Mouse (Mus musculus) liver, embryonic 16.5 days (tissue): ENCODE results near the gene Olfr12. TPM values are rescaled to one million over a fixed set of nuclear protein-coding genes. Genes with fewer than 3 reads are reported as not detected.

ENCODE experiments used
- ATAC-seq: fragments of 200-750 bp; cut with Nextera tagmentation; 2 replicates; pipeline ENCODE4 v1.8.0; 2017; ENCODE audit warnings: low read depth, mild to moderate bottlenecking, moderate number of reproducible peaks, moderate library complexity
- H3K27ac ChIP-seq: fragments of 300-500 bp; sonication (generic); 2 replicates; pipeline ENCODE4 v1.5.1; 2014; ENCODE audit warnings: mild to moderate bottlenecking, low read length
- H3K27me3 ChIP-seq: fragments of 300-500 bp; sonication (generic); 2 replicates; pipeline ENCODE4 v1.6.1; 2014; ENCODE audit warnings: low read depth, low read length, mixed read lengths; ENCODE audit not compliant: control insufficient read depth, insufficient read depth
- H3K36me3 ChIP-seq: fragments of 300-500 bp; sonication (generic); 2 replicates; pipeline ENCODE4 v1.6.1; 2014; ENCODE audit warnings: mild to moderate bottlenecking; ENCODE audit not compliant: control insufficient read depth, insufficient read depth
- H3K4me1 ChIP-seq: fragments of 300-500 bp; sonication (generic); 2 replicates; pipeline ENCODE4 v1.6.1; 2014; ENCODE audit warnings: low read depth, low read length, mixed read lengths; ENCODE audit not compliant: control insufficient read depth
- H3K4me2 ChIP-seq: fragments of 300-500 bp; sonication (generic); 2 replicates; pipeline ENCODE4 v1.6.1; 2014; ENCODE audit warnings: low read depth, low read length, mixed read lengths
- H3K4me3 ChIP-seq: fragments of 300-500 bp; sonication (generic); 2 replicates; pipeline ENCODE4 v1.5.1; 2014; ENCODE audit warnings: low read depth, mild to moderate bottlenecking, low read length
- H3K9ac ChIP-seq: fragments of 300-500 bp; sonication (generic); 2 replicates; pipeline ENCODE4 v1.6.1; 2014; ENCODE audit warnings: low read depth, low read length
- H3K9me3 ChIP-seq: fragments of 300-500 bp; sonication (generic); replicated peaks from 2 replicates; pipeline ENCODE4 v1.6.1; 2016; ENCODE audit warnings: low read length; ENCODE audit not compliant: control insufficient read depth
- whole genome bisulfite sequencing: fragments of 180-500 bp; shearing (Covaris S2); extraction: QIAGEN DNeasy Blood & Tissue Kit; methylation state at CpG from one replicate; pipeline ENCODE4 v1.1.7; 2014; ENCODE audit not compliant: insufficient replicate concordance; 5-methylcytosine and 5-hydroxymethylcytosine counted together
- polyA plus RNA-seq: library from polyadenylated mRNA; unstranded; fragments of >200 nt; fragmentation: Nextera tagmentation; extraction: Ambion mirVana; gene quantifications from 2 replicates; pipeline ENCODE4 v1.2.1, GENCODE M21; 2015

The Olfr12 gene
- polyA plus RNA-seq, 1 experiment from 2014 or later = not detected

GRCm38 (mm10) chr1:92657025-92657820 lies 39.6 kb downstream of the Olfr12 start:
- no peak overlapping the region for H3K4me2 ChIP-seq
- no peak overlapping the region for H3K9ac ChIP-seq
- H3K9me3 ChIP-seq = no peaks in the 10 kb centered on the region
- no peaks in the 10 kb centered on the region; the same call in 1 of the 2 replicates for H3K4me1 ChIP-seq
- H3K36me3 ChIP-seq = no peaks in the 10 kb centered on the region
- H3K27ac ChIP-seq = no peak overlapping the region
- WGBS = 71% methylated on average over 11 of the region's 11 CpGs
- ATAC-seq = no peak
- H3K4me3 ChIP-seq = no peak overlapping the region
- H3K27me3 ChIP-seq = no peaks in the 10 kb centered on the region

- Histone ChIP-seq H3K27me3 (no peaks in the 10 kb centered on the region), H3K9ac (no peak overlapping the region), H3K4me3 (no peak overlapping the region), H3K36me3 (no peaks in the 10 kb centered on the region), H3K9me3 (no peaks in the 10 kb centered on the region), H3K4me2 (no peak overlapping the region), H3K27ac (no peak overlapping the region), H3K4me1 (no peaks in the 10 kb centered on the region; the same call in 1 of the 2 replicates)
- 9% methylated on average over 5 of the region's 5 CpGs for WGBS
- no peak for ATAC-seq
Measured at GRCm38 (mm10) chr1:92659392-92659791, 41.8 kb downstream of the Olfr12 start.

- WGBS = 54% methylated on average over 6 of the region's 6 CpGs
- no peaks in the 10 kb centered on the region for H3K36me3 ChIP-seq
- H3K9me3 ChIP-seq = no peaks in the 10 kb centered on the region
- H3K27me3 ChIP-seq = no peaks in the 10 kb centered on the region
- H3K9ac ChIP-seq = no peak overlapping the region
- no peak overlapping the region for H3K27ac ChIP-seq
- H3K4me3 ChIP-seq = no peak overlapping the region
- H3K4me2 ChIP-seq = no peak overlapping the region
- ATAC-seq = no peak
- H3K4me1 ChIP-seq = no peaks in the 10 kb centered on the region
Measured at GRCm38 (mm10) chr1:92667106-92667505, 49.5 kb downstream of the Olfr12 start.

GRCm38 (mm10) chr1:92669430-92669829 lies 51.8 kb downstream of the Olfr12 start:
- ATAC-seq = no peak
- no peaks in the 10 kb centered on the region for H3K36me3 ChIP-seq
- H3K27me3 ChIP-seq = no peaks in the 10 kb centered on the region
- H3K4me1 ChIP-seq = no peaks in the 10 kb centered on the region
- WGBS = 71% methylated on average over 3 of the region's 3 CpGs
- no peak overlapping the region for H3K4me3 ChIP-seq
- no peaks in the 10 kb centered on the region for H3K9me3 ChIP-seq
- H3K4me2 ChIP-seq = no peak overlapping the region
- no peak overlapping the region for H3K27ac ChIP-seq
- H3K9ac ChIP-seq = no peak overlapping the region

DNA sequence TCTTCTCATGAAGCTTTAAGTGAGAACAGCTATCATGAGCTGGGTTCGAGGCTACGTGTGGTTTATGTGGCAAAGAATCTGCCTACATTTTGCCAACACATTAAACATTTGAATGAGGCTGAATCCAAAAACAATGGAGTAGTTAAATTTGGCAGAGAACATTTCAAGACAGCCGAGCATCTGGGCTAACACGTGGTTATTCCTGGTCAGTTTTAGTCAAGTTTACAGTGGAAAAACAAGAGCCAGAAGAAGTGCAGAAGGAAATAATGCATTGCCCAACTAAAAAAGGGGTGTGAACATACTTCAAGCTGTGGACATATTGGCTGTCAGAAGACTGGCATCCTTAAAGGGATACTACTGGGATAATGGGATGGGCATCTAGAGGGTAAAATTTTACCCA lies 53.7 kb downstream of the Olfr12 start:
- no peaks in the 10 kb centered on the region for H3K4me1 ChIP-seq
- H3K9ac ChIP-seq = no peak overlapping the region
- no peak overlapping the region for H3K4me2 ChIP-seq
- H3K27me3 ChIP-seq = no peaks in the 10 kb centered on the region
- 55% methylated on average over 4 of the region's 4 CpGs for WGBS
- no peak overlapping the region for H3K4me3 ChIP-seq
- H3K36me3 ChIP-seq = no peaks in the 10 kb centered on the region
- H3K9me3 ChIP-seq = no peaks in the 10 kb centered on the region
- no peak overlapping the region for H3K27ac ChIP-seq
- no peak for ATAC-seq

Other genes with a start within 250 kb of the Olfr12 start
- 137 and 143 TPM in 2 replicates for gene Ndufa10, start 143.9 kb upstream of the Olfr12 start, polyA plus RNA-seq
- gene Olfr1416, start 132.7 kb upstream of the Olfr12 start, polyA plus RNA-seq = not detected in 2 replicates
- gene Olfr1415, start 121.7 kb upstream of the Olfr12 start, polyA plus RNA-seq = not detected in 2 replicates
- gene Olfr1414, start 99.1 kb upstream of the Olfr12 start, polyA plus RNA-seq = not detected in 2 replicates
- not detected in 2 replicates for gene Olfr1413, start 46.5 kb upstream of the Olfr12 start, polyA plus RNA-seq
- gene Olfr1412, start 32.0 kb upstream of the Olfr12 start, polyA plus RNA-seq = not detected in 2 replicates
- not detected in 2 replicates for gene Olfr1411, start 23.4 kb upstream of the Olfr12 start, polyA plus RNA-seq
- gene Olfr1410, start 12.0 kb upstream of the Olfr12 start, polyA plus RNA-seq = not detected in 2 replicates
- gene Cops9, start 24.2 kb downstream of the Olfr12 start, polyA plus RNA-seq = 161 and 179 TPM in 2 replicates
- 0.06 TPM in 1 of 2 replicates, not detected in the other for gene Otos, start 31.1 kb downstream of the Olfr12 start, polyA plus RNA-seq
- 3.2 and 4.1 TPM in 2 replicates for gene Gpc1, start 213.9 kb downstream of the Olfr12 start, polyA plus RNA-seq